Mouse (Mus musculus) liver, embryonic 11.5 days (tissue): ENCODE results near the gene Avil. TPM values are rescaled to one million over a fixed set of nuclear protein-coding genes. Genes with fewer than 3 reads are reported as not detected.
A peak's percentile ranks its signal among the peaks of the same experiment; 100 is the strongest.

Experiments used
- ATAC-seq: fragments of 200-750 bp; cut with Nextera tagmentation; replicated peaks from 2 replicates; pipeline ENCODE4 v1.8.0; 2017; ENCODE audit warnings: moderate number of reproducible peaks, mild to moderate bottlenecking, moderate TSS enrichment, moderate library complexity; ENCODE audit not compliant: low FRiP score
- DNase-seq: peaks from one replicate; pipeline ENCODE4 v3.0.0-alpha.2; 2017; ENCODE audit warnings: low spot score
- H3K27ac ChIP-seq: fragments of 300-500 bp; sonication (generic); 2 replicates; pipeline ENCODE4 v1.5.1; 2014; ENCODE audit warnings: mild to moderate bottlenecking, low read depth, low read length, control low read depth
- H3K27me3 ChIP-seq: fragments of 300-500 bp; sonication (generic); replicated peaks from 2 replicates; pipeline ENCODE4 v1.6.1; 2014; ENCODE audit warnings: low read length, mixed read lengths; ENCODE audit not compliant: control insufficient read depth, insufficient read depth
- H3K36me3 ChIP-seq: fragments of 300-500 bp; sonication (generic); 2 replicates; pipeline ENCODE4 v1.6.1; 2014; ENCODE audit warnings: mild to moderate bottlenecking, low read length, moderate library complexity, mixed read lengths; ENCODE audit not compliant: control insufficient read depth, insufficient read depth
- H3K4me1 ChIP-seq: fragments of 300-500 bp; sonication (generic); replicated peaks from 2 replicates; pipeline ENCODE4 v1.6.1; 2014; ENCODE audit warnings: low read length, mixed read lengths; ENCODE audit not compliant: control insufficient read depth, insufficient read depth
- H3K4me2 ChIP-seq: fragments of 300-500 bp; sonication (generic); 2 replicates; pipeline ENCODE4 v1.6.1; 2014; ENCODE audit warnings: mild to moderate bottlenecking, control low read depth, moderate library complexity
- H3K4me3 ChIP-seq: fragments of 300-500 bp; sonication (generic); 2 replicates; pipeline ENCODE4 v1.5.1; 2014; ENCODE audit warnings: low read depth, low read length, control low read depth
- H3K9ac ChIP-seq: fragments of 300-500 bp; sonication (generic); 2 replicates; pipeline ENCODE4 v1.6.1; 2014; ENCODE audit warnings: low read depth, low read length, control low read depth
- H3K9me3 ChIP-seq: fragments of 300-500 bp; sonication (generic); 2 replicates; pipeline ENCODE4 v1.6.1; 2016; ENCODE audit warnings: low read length, inconsistent platforms, mixed read lengths; ENCODE audit not compliant: control insufficient read depth
- WGBS: fragments of 180-500 bp; shearing (Covaris S2); extraction: QIAGEN DNeasy Blood & Tissue Kit; methylation state at CpG from one replicate; pipeline ENCODE4 v1.1.7; 2014; 5-methylcytosine and 5-hydroxymethylcytosine counted together
- polyA plus RNA-seq: library from polyadenylated mRNA; unstranded; fragments of >200 nt; fragmentation: Nextera tagmentation; extraction: Ambion mirVana; gene quantifications from 2 replicates; pipeline ENCODE4 v1.2.1, GENCODE M21; 2014

Gene Avil
- polyA plus RNA-seq, 1 experiment from 2014 or later, result 0.10 TPM

- no peak for ATAC-seq
- no peak overlapping the region for H3K9ac ChIP-seq
- H3K27me3 ChIP-seq, result peaks cover 41% of the 10 kb centered on the region
- H3K4me3 ChIP-seq, result no peak overlapping the region
- H3K36me3 ChIP-seq, result peaks cover 29% of the 10 kb centered on the region
- H3K27ac ChIP-seq, result no peak overlapping the region
- H3K9me3 ChIP-seq, result no peaks in the 10 kb centered on the region
- DNase-seq, result no peak
- peaks cover 28% of the 10 kb centered on the region for H3K4me1 ChIP-seq
- 66% methylated on average over 5 of the region's 5 CpGs for WGBS
- peak overlapping the region; percentile 86 for H3K4me2 ChIP-seq
These were observed 62.0 kb downstream of the Avil start for GRCm38 (mm10) chr10:127062503-127062902.

- peaks cover 30% of the 10 kb centered on the region for H3K4me1 ChIP-seq
These were observed 62.8 kb downstream of the Avil start, which contains the start of gene Cdk4 for GRCm38 (mm10) chr10:127063239-127063872. Gene Cdk4, plus strand, starts transcription at chr10:127063534.

GRCm38 (mm10) chr10:127063913-127064870, 63.7 kb downstream of the Avil start:
- H3K4me1 ChIP-seq, result peaks cover 31% of the 10 kb centered on the region
- H3K27me3 ChIP-seq, result peaks cover 27% of the 10 kb centered on the region
- peak overlapping the region; percentile 86 for H3K27ac ChIP-seq
- H3K4me3 ChIP-seq, result peak overlapping the region; percentile 87
- H3K4me2 ChIP-seq, result peak overlapping the region; percentile 86
- WGBS, result 11% methylated on average over 37 of the region's 37 CpGs
- DNase-seq (no peak), ATAC-seq (no peak)
- peaks cover 34% of the 10 kb centered on the region for H3K36me3 ChIP-seq
- H3K9me3 ChIP-seq, result no peaks in the 10 kb centered on the region
- peak overlapping the region; percentile 98 for H3K9ac ChIP-seq

More at GRCm38 (mm10) chr10:127063239-127063872, 62.8 kb downstream of the Avil start, which contains the start of gene Cdk4:
- Histone ChIP-seq H3K9ac (peak within 1 kb of the TSS; percentile 98), H3K4me3 (peak within 1 kb of the TSS; percentile 87), H3K4me2 (peak within 1 kb of the TSS; percentile 86), H3K27ac (peak within 1 kb of the TSS; percentile 86), H3K27me3 (peaks cover 35% of the 10 kb centered on the region), H3K36me3 (peaks cover 34% of the 10 kb centered on the region), H3K9me3 (no peaks in the 10 kb centered on the region)
- under 1% methylated on average over 45 of the region's 46 CpGs for WGBS
- DNase-seq (peak; percentile 100), ATAC-seq (peak; percentile 90)

- DNase-seq, result no peak
- peak overlapping the region; percentile 87; the same call in 1 of the 2 replicates for H3K4me3 ChIP-seq
- H3K4me1 ChIP-seq, result peaks cover 32% of the 10 kb centered on the region
- 56% methylated on average over 9 of the region's 9 CpGs for WGBS
- H3K9me3 ChIP-seq, result no peaks in the 10 kb centered on the region
- no peak overlapping the region for H3K27ac ChIP-seq
- peak overlapping the region; percentile 15; the same call in 1 of the 2 replicates for H3K4me2 ChIP-seq
- H3K36me3 ChIP-seq, result peaks cover 34% of the 10 kb centered on the region
- ATAC-seq, result no peak
- H3K9ac ChIP-seq, result no peak overlapping the region; the same call in 1 of the 2 replicates
- H3K27me3 ChIP-seq, result peaks cover 9% of the 10 kb centered on the region
These were observed 65.5 kb downstream of the Avil start for GRCm38 (mm10) chr10:127065981-127066380.

GRCm38 (mm10) chr10:127066519-127067018, 66.1 kb downstream of the Avil start:
- Histone ChIP-seq H3K27me3 (peaks cover 3% of the 10 kb centered on the region; the same call in 1 of the 2 replicates), H3K27ac (peak overlapping the region; percentile 11; the same call in 1 of the 2 replicates), H3K36me3 (peaks cover 34% of the 10 kb centered on the region), H3K4me1 (peaks cover 35% of the 10 kb centered on the region), H3K4me3 (no peak overlapping the region), H3K9ac (no peak overlapping the region), H3K9me3 (no peaks in the 10 kb centered on the region), H3K4me2 (no peak overlapping the region)
- ATAC-seq (no peak), DNase-seq (no peak)
- WGBS, result 86% methylated on average over 14 of the region's 14 CpGs

GRCm38 (mm10) chr10:127068360-127069038, 68.0 kb downstream of the Avil start:
- Histone ChIP-seq H3K27ac (peak overlapping the region; percentile 79), H3K4me3 (peak overlapping the region; percentile 80), H3K4me2 (peak overlapping the region; percentile 96), H3K36me3 (peaks cover 34% of the 10 kb centered on the region), H3K9me3 (no peaks in the 10 kb centered on the region), H3K9ac (peak overlapping the region; percentile 77), H3K4me1 (peaks cover 35% of the 10 kb centered on the region), H3K27me3 (no peaks in the 10 kb centered on the region)
- DNase-seq (no peak), ATAC-seq (no peak)
- WGBS, result 58% methylated on average over 9 of the region's 9 CpGs

GRCm38 (mm10) chr10:127069281-127070189, 69.0 kb downstream of the Avil start:
- Histone ChIP-seq H3K4me2 (peak overlapping the region; percentile 96), H3K4me1 (peaks cover 34% of the 10 kb centered on the region), H3K4me3 (peak overlapping the region; percentile 80), H3K27ac (peak overlapping the region; percentile 79), H3K27me3 (no peaks in the 10 kb centered on the region), H3K9me3 (no peaks in the 10 kb centered on the region), H3K9ac (peak overlapping the region; percentile 77), H3K36me3 (peaks cover 34% of the 10 kb centered on the region)
- 6% methylated on average over 30 of the region's 30 CpGs for WGBS
- no peak for DNase-seq
- ATAC-seq, result peak; percentile 25
